Mouse (Mus musculus) forebrain, postnatal 0 days (tissue): Measurements from ENCODE around the gene Hprt. TPM values are rescaled to one million over a fixed set of nuclear protein-coding genes. Genes with fewer than 3 reads are reported as not detected.

Experiments used
- ATAC-seq: fragments of 200-750 bp; cut with Nextera tagmentation; 2 replicates; pipeline ENCODE4 v1.8.0; 2017; ENCODE audit warnings: mild to moderate bottlenecking, moderate library complexity
- DNase-seq: peaks from one replicate; pipeline ENCODE4 v3.0.0-alpha.2; 2015
- H3K27ac ChIP-seq: fragments of 300-500 bp; sonication (generic); 2 replicates; pipeline ENCODE4 v1.5.1; 2014; ENCODE audit warnings: low read depth, mild to moderate bottlenecking, antibody characterized with exemption, low read length, moderate library complexity, mixed read lengths
- H3K27me3 ChIP-seq: fragments of 300-500 bp; sonication (generic); 2 replicates; pipeline ENCODE4 v1.6.1; 2014; ENCODE audit warnings: mild to moderate bottlenecking, low read length, mixed read lengths; ENCODE audit not compliant: insufficient read depth
- H3K36me3 ChIP-seq: fragments of 300-500 bp; sonication (generic); 2 replicates; pipeline ENCODE4 v1.6.1; 2014; ENCODE audit warnings: mild to moderate bottlenecking, moderate library complexity; ENCODE audit not compliant: insufficient read depth
- H3K4me1 ChIP-seq: fragments of 300-500 bp; sonication (generic); 2 replicates; pipeline ENCODE4 v1.6.1; 2014; ENCODE audit warnings: antibody characterized with exemption; ENCODE audit not compliant: insufficient read depth
- H3K4me2 ChIP-seq: fragments of 300-500 bp; sonication (generic); 2 replicates; pipeline ENCODE4 v1.6.1; 2014; ENCODE audit warnings: low read depth, mild to moderate bottlenecking, moderate library complexity
- H3K4me3 ChIP-seq: fragments of 300-500 bp; sonication (generic); 2 replicates; pipeline ENCODE4 v1.5.1; 2014; ENCODE audit warnings: low read depth, low read length, mixed read lengths
- H3K9ac ChIP-seq: fragments of 300-500 bp; sonication (generic); 2 replicates; pipeline ENCODE4 v1.6.1; 2014; ENCODE audit warnings: mild to moderate bottlenecking
- H3K9me3 ChIP-seq: fragments of 300-500 bp; sonication (generic); 2 replicates; pipeline ENCODE4 v1.6.1; 2016; ENCODE audit warnings: low read length
- CTCF ChIP-seq: sonication (generic); IDR thresholded peaks from 2 replicates; pipeline ENCODE4 v1.5.1; 2016; ENCODE audit warnings: antibody characterized with exemption, control low read depth, low read depth
- WGBS: fragments of 180-500 bp; shearing (Covaris S2); extraction: QIAGEN DNeasy Blood & Tissue Kit; methylation state at CpG from one replicate; pipeline ENCODE4 v1.1.7; 2014; 5-methylcytosine and 5-hydroxymethylcytosine counted together
- polyA plus RNA-seq: library from polyadenylated mRNA; unstranded; fragments of >200 nt; fragmentation: Nextera tagmentation; extraction: Ambion mirVana; gene quantifications from 2 replicates; pipeline ENCODE4 v1.2.1, GENCODE M21; 2015
- total RNA-seq: library from RNA; depleted of rRNA; stranded (reverse); fragments of >200 nt; gene quantifications from 2 replicates; pipeline ENCODE4 v1.2.3, GENCODE M21; 2014

The Hprt gene
- total and polyA plus RNA-seq, 2 experiments from 2014 or later: 59.0 to 162 TPM

DNA sequence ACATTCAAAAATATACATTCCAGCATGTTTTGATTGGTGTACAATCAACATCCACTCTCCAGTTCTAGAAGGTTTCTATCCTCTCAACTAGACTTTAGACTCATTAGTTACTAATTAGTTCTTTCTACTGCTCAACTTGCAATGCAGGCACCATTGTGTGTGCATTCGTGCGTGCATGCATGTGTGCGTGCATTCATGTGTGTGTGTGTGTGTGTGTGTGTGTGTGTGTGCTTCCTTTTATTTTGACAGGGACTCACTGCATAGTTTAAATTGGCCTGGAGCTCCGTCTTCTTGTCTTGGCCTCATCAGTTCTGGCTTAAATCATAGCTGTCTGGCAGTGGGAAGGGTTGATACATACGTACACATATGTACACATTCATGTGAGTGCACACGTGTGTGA is 53.1 kb downstream of the Hprt start:
- Histone ChIP-seq H3K9ac (no peak overlapping the region), H3K4me2 (no peak overlapping the region), H3K9me3 (no peaks in the 10 kb centered on the region), H3K36me3 (no peaks in the 10 kb centered on the region), H3K27me3 (no peaks in the 10 kb centered on the region), H3K27ac (no peak overlapping the region), H3K4me3 (no peak overlapping the region), H3K4me1 (no peaks in the 10 kb centered on the region)
- WGBS: 59% methylated on average over 6 of the region's 6 CpGs
- TF ChIP-seq CTCF: no peak
- no peak for ATAC-seq
- no peak for DNase-seq

DNA sequence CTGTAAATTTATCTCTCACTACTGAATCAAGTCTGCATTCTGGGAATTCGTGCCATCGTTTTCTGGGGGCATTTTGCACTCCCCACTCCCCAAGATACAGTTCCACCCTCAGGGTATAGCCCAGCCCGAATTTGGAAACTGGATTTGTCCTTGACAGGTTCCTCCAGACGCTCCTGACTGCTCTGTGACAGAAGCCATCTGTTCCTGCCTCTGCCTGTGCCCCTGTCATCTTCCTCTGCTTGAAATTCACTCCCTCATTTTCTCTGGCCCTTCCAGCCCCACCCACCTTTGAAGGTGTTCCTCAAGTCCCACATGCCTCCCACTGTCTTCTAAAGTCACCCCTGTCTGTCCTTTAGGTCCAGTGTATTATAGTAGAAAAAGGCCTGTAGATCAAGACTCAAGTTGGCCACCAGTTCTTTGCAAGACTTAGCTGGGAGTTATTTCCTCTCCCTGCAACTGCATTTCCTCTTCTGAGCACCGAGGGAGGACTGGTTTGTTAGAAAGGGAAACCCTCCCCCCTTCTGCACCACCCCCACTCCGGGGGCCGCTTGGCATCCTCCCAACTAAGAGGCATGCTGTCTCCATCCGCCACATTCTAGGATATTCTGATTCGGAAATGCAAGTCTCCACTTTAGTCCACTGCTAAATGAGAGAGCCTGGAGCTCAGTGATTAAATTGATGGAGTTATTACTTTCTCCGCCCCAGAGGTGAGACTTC is 57.4 kb downstream of the Hprt start:
- no peak for TF ChIP-seq CTCF
- WGBS: 48% methylated on average over 10 of the region's 10 CpGs
- Histone ChIP-seq H3K36me3 (no peaks in the 10 kb centered on the region), H3K9ac (no peak overlapping the region), H3K27ac (no peak overlapping the region), H3K4me3 (no peak overlapping the region), H3K4me2 (no peak overlapping the region), H3K27me3 (no peaks in the 10 kb centered on the region), H3K9me3 (no peaks in the 10 kb centered on the region), H3K4me1 (no peaks in the 10 kb centered on the region)
- DNase-seq: no peak
- ATAC-seq: peak; percentile 66; the same call in 1 of the 2 replicates

DNA sequence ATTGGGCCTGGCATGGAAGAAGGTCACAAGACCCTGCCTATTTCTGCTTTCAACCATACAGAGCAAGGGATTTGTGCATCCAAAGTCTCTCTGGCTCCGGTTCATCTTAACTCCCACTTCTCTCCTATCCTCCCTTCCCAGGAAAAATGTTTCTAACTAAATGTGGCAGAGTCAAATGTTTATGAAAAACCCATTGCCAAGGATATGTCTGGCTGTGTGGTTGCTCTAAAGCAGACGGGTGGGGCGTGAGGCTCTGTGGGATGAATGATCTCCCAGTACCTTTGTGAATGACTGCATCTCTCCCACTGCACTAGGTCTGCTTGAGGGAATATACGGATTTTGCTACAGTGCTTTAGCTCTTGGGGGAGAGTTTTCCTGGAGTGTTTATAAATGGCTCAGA is 58.1 kb downstream of the Hprt start:
- Histone ChIP-seq H3K4me1 (no peaks in the 10 kb centered on the region), H3K9me3 (no peaks in the 10 kb centered on the region), H3K4me3 (no peak overlapping the region), H3K27me3 (no peaks in the 10 kb centered on the region), H3K4me2 (no peak overlapping the region), H3K9ac (no peak overlapping the region), H3K27ac (no peak overlapping the region), H3K36me3 (no peaks in the 10 kb centered on the region)
- no peak for TF ChIP-seq CTCF
- no peak for DNase-seq
- WGBS: 63% methylated on average over 4 of the region's 4 CpGs
- peak; percentile 34 for ATAC-seq

DNA sequence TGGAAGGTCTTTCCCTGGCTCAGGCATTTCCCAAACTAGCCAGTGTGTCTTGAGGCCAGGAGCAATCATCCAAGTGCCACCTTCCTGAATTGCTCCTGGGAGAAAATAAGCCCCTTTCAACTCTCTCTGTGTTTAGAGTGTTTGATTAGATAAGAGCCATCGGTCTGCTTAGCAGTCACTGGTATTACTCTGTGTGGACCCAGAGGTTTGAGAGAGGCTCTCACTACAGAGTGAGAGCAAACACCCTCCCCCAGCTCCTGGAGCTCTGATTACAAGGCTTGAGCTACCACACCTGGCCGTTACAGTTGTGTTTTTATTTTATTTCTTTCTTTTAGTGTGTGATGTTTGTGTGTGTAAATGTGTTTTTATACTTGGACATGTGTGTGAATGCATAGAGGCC is 59.0 kb downstream of the Hprt start:
- Histone ChIP-seq H3K27ac (no peak overlapping the region), H3K36me3 (no peaks in the 10 kb centered on the region), H3K9ac (no peak overlapping the region), H3K4me2 (no peak overlapping the region), H3K27me3 (no peaks in the 10 kb centered on the region), H3K9me3 (no peaks in the 10 kb centered on the region), H3K4me3 (no peak overlapping the region), H3K4me1 (no peaks in the 10 kb centered on the region)
- WGBS: 69% methylated on average over 2 of the region's 2 CpGs
- TF ChIP-seq CTCF: no peak
- no peak for ATAC-seq
- no peak for DNase-seq

DNA sequence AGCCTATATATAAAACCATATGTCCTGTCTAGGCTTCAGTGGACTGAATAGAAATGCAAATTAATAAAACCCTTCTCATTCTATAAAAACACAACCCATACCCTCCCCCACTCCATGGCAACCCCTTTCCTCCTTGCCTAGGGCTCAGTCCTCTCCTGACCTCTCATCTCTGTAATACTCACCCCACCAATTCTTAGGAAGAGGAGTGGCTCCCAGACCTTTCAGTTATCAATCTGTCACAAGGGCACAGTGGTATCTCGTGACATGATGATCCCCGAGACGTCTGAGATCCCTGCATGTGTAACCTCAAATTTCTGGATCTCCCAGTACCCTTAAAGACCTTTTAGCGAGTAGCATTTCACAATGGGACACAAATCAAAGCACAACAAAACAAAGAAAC is 61.3 kb downstream of the Hprt start:
- DNase-seq (no peak), ATAC-seq (no peak)
- Histone ChIP-seq H3K9ac (no peak overlapping the region), H3K9me3 (no peaks in the 10 kb centered on the region), H3K4me1 (no peaks in the 10 kb centered on the region), H3K27me3 (no peaks in the 10 kb centered on the region), H3K4me3 (no peak overlapping the region), H3K27ac (no peak overlapping the region), H3K4me2 (no peak overlapping the region), H3K36me3 (no peaks in the 10 kb centered on the region)
- 58% methylated on average over 4 of the region's 4 CpGs for WGBS
- no peak for TF ChIP-seq CTCF

DNA sequence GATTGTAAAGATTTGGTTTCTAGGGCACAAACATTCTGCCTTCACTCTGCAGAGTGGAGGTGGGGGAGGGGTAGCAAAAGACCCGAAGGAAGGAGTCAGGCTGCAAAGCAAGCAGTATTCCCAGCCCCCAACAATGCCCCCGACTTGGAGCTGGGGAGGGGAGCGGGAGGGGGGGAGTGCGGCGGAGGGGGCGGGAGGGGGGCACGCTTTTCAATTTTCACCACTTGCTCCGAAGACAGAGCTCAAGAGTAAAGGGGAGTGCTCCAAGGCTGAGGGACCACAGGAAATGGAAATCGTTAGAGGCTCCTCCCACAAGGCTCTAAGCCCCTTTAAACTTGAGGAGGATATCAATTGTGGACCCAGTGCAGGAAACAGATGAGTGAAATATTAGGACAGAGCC is 62.4 kb downstream of the Hprt start:
- no peaks in the 10 kb centered on the region for H3K4me1 ChIP-seq
- no peaks in the 10 kb centered on the region for H3K27me3 ChIP-seq
- H3K4me3 ChIP-seq: no peak overlapping the region
- H3K9ac ChIP-seq: no peak overlapping the region
- no peak for ATAC-seq
- H3K27ac ChIP-seq: no peak overlapping the region
- WGBS: 31% methylated on average over 9 of the region's 9 CpGs
- DNase-seq: no peak
- no peaks in the 10 kb centered on the region for H3K36me3 ChIP-seq
- H3K9me3 ChIP-seq: no peaks in the 10 kb centered on the region
- TF ChIP-seq CTCF: no peak
- peak overlapping the region; percentile 34; the same call in 1 of the 2 replicates for H3K4me2 ChIP-seq

DNA sequence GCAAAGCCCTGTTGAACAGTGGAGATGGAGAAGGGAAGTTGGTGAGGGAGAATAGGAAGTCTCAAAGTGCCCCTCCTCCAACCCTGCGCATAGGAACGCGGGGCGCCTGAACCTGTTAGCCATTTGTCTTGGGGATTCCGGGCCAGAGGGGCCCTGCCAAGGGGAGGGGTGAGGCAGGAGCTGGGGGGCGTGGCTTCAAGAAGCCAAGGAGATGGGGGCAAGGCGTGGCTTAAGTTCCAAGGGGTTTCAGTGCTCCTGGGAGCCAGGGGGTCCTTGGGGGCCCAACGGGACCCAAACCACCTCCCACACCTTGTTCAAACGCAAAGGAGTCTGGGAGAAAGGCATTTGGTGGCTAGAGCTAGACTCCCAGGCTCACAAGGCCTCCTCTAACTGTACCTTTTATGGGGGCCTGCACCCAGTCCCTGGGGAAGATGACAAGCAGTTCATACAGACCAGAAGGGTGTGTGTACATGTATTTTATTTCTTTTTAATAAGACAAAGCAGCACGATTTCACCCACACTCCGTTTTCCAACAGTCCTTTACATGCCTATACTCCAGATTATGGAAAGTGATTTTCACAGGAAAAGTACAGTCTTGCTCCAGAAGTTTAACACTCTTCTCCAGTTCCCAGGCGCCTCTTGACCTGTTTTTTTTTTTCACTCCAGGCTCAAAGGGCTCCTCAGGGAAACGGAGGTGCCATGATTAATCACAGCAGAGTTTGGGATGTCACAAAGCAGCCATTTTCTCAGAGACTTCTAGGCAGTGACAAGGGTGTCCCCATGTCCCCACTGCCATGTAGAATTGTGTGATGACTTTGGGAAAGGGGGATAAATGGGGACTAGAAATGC is 64.9 kb downstream of the Hprt start:
- no peak overlapping the region for H3K9ac ChIP-seq
- no peaks in the 10 kb centered on the region for H3K9me3 ChIP-seq
- H3K4me2 ChIP-seq: no peak overlapping the region
- no peaks in the 10 kb centered on the region for H3K4me1 ChIP-seq
- DNase-seq (no peak), ATAC-seq (no peak)
- WGBS: 25% methylated on average over 13 of the region's 13 CpGs
- no peak overlapping the region for H3K4me3 ChIP-seq
- no peaks in the 10 kb centered on the region for H3K27me3 ChIP-seq
- no peak for TF ChIP-seq CTCF
- no peak overlapping the region for H3K27ac ChIP-seq
- no peaks in the 10 kb centered on the region for H3K36me3 ChIP-seq
